Mouse (Mus musculus) ES-E14 (cell line): ENCODE data around the gene Gm27027. TPM values are rescaled to one million over a fixed set of nuclear protein-coding genes. Genes with fewer than 3 reads are reported as not detected.

Experiments
- DNase-seq: peaks from one replicate; pipeline ENCODE4 v3.0.0-alpha.2; 2013; ENCODE audit warnings: low read depth, low spot score
- H3K27ac ChIP-seq: 2 replicates; pipeline ENCODE4 v1.5.1; 2012; ENCODE audit warnings: low read depth, mild to moderate bottlenecking, low read length, moderate library complexity, mixed read lengths; ENCODE audit not compliant: poor library complexity, insufficient read depth, severe bottlenecking
- H3K36me3 ChIP-seq: 2 replicates; pipeline ENCODE4 v1.6.1; 2012; ENCODE audit warnings: mild to moderate bottlenecking, low read length, moderate library complexity, mixed read lengths; ENCODE audit not compliant: control insufficient read depth, poor library complexity, insufficient read depth, severe bottlenecking
- H3K4me1 ChIP-seq, 2 experiments: fragments of 150-350 bp in 1 of 2; sonication (generic) in 1 of 2; 2 replicates each; pipeline ENCODE4 v1.6.1; 2012; ENCODE audit warnings: low read length in 2 of 2, mild to moderate bottlenecking in 1 of 2, mixed read lengths in 1 of 2; ENCODE audit not compliant: control insufficient read depth in 2 of 2, insufficient read depth in 2 of 2, poor library complexity in 1 of 2
- H3K4me3 ChIP-seq, 2 experiments: fragments of 150-350 bp in 1 of 2; sonication (generic) in 1 of 2; 2 replicates each; pipeline ENCODE4 v1.5.1; 2012; ENCODE audit warnings: low read length in 2 of 2, low read depth in 1 of 2, mild to moderate bottlenecking in 1 of 2, mixed read lengths in 1 of 2; ENCODE audit not compliant: insufficient read depth in 1 of 2, poor library complexity in 1 of 2, severe bottlenecking in 1 of 2
- H3K9ac ChIP-seq: 2 replicates; pipeline ENCODE4 v1.6.1; 2012; ENCODE audit warnings: low read depth, mild to moderate bottlenecking, low read length, mixed read lengths; ENCODE audit not compliant: poor library complexity, insufficient read depth, severe bottlenecking
- H3K9me3 ChIP-seq: fragments of 150-350 bp; sonication (generic); 2 replicates; pipeline ENCODE4 v1.6.1; 2012; ENCODE audit warnings: low read depth, mild to moderate bottlenecking, low read length; ENCODE audit not compliant: control insufficient read depth, insufficient read depth
- CHD2 ChIP-seq: IDR thresholded peaks from 2 replicates; pipeline ENCODE4 v1.6.1; 2014; ENCODE audit warnings: mild to moderate bottlenecking, low read depth, low read length, inconsistent platforms
- HCFC1 ChIP-seq: IDR thresholded peaks from 2 replicates; pipeline ENCODE4 v1.6.1; 2012; ENCODE audit warnings: low read length, inconsistent platforms, borderline replicate concordance; ENCODE audit not compliant: insufficient read depth
- MAFK ChIP-seq: IDR thresholded peaks from 2 replicates; pipeline ENCODE4 v1.6.1; 2014; ENCODE audit warnings: mild to moderate bottlenecking, low read depth, low read length, inconsistent platforms; ENCODE audit not compliant: insufficient read depth
- ZC3H11A ChIP-seq: IDR thresholded peaks from 2 replicates; pipeline ENCODE4 v1.6.1; 2012; ENCODE audit warnings: low read depth, mild to moderate bottlenecking, inconsistent platforms, low read length, borderline replicate concordance
- ZNF384 ChIP-seq: IDR thresholded peaks from 2 replicates; pipeline ENCODE4 v1.6.1; 2012; ENCODE audit warnings: low read depth, low read length, inconsistent platforms
- in situ Hi-C, 2 experiments: fragments of 600-800 bp; cut with MboI; formaldehyde crosslinking; loops; one replicate each; pipeline ENCODE4 v1.15.1; 2025; ENCODE audit warnings: low sequenced_read_pairs in 2 of 2, inconsistent platforms in 1 of 2; ENCODE audit not compliant: unreplicated experiment in 2 of 2
- total RNA-seq: library from RNA; depleted of rRNA; stranded (reverse); fragments of 300-350 nt; gene quantifications from 2 replicates; pipeline ENCODE4 v1.2.3, GENCODE M21; 2012

Gm27027 gene
- total RNA-seq, 1 experiment, result not detected

GRCm38 (mm10) chr2:93956908-93957784, 39.0 kb downstream of the Gm27027 start, which contains the start of gene Gm13889:
TSS of gene Gm13889 (minus strand) at chr2:93957201.
- no peak within 1 kb of the TSS for H3K27ac ChIP-seq
- no peak for TF ChIP-seq ZC3H11A
- no peak for TF ChIP-seq MAFK
- TF ChIP-seq ZNF384, result no peak
- no peak for TF ChIP-seq HCFC1
- no peak for TF ChIP-seq CHD2
- DNase-seq, result no peak

DNA sequence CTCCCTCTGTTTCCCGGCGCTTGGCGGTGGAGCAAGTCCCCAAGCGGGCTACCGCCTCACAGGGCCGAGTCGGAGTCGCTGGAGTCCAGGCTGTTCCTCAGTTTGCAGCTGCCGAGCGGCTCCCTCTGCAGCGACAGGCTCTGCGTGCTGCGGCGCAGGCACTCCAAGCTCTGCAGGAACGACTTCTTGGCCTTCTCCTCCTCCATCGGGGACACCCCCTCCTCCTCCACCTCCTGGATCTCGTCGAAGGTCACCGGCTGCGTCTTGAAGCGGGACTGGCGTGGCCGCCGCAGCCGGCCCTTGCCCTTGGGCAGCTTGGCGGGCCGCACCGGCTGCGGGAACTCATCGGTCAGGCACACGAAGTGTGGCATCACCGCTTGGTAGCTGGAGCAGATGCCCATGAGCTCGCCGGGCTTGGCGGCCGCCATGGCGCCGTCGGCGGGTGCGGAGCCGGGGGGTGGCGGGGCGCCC, 39.8 kb downstream of the Gm27027 start:
- no peaks in the 10 kb centered on the region for H3K9me3 ChIP-seq
- H3K27ac ChIP-seq, result no peak overlapping the region
- H3K36me3 ChIP-seq, result no peaks in the 10 kb centered on the region
- H3K4me3 ChIP-seq, result peak overlapping the region; percentile 52 to 53
- peaks cover 0 to 4% of the 10 kb centered on the region in 2 experiments; a peak in 2 of 4 replicates for H3K4me1 ChIP-seq
- DNase-seq, result no peak
- TF ChIP-seq ZNF384 (no peak), HCFC1 (no peak), CHD2 (no peak), ZC3H11A (no peak), MAFK (no peak)
- 0 out of 2 replicates have a peak overlapping the region, but pooled peaks have one; percentile 2 for H3K9ac ChIP-seq
- in situ Hi-C loops, result no loop called here

More at GRCm38 (mm10) chr2:93956908-93957784, 39.0 kb downstream of the Gm27027 start, which contains the start of gene Gm13889:
- Histone ChIP-seq H3K4me1 (peaks cover 0 to 4% of the 10 kb centered on the region in 2 experiments; a peak in 2 of 4 replicates), H3K9me3 (no peaks in the 10 kb centered on the region), H3K9ac (0 out of 2 replicates have a peak within 1 kb of the TSS, but pooled peaks have one; percentile 2), H3K4me3 (peak within 1 kb of the TSS; percentile 52 to 68), H3K36me3 (no peaks in the 10 kb centered on the region)
- in situ Hi-C loops, result no loop called here

GRCm38 (mm10) chr2:93955886-93956285, 40.3 kb downstream of the Gm27027 start:
- no peak overlapping the region for H3K27ac ChIP-seq
- no peaks in the 10 kb centered on the region for H3K9me3 ChIP-seq
- DNase-seq, result no peak
- no peak overlapping the region for H3K9ac ChIP-seq
- peaks cover 0 to 4% of the 10 kb centered on the region in 2 experiments; a peak in 2 of 4 replicates for H3K4me1 ChIP-seq
- peak overlapping the region; percentile 52 to 53 for H3K4me3 ChIP-seq
- H3K36me3 ChIP-seq, result no peaks in the 10 kb centered on the region
- in situ Hi-C loops, result no loop called here
- TF ChIP-seq CHD2 (no peak), ZNF384 (no peak), MAFK (no peak), ZC3H11A (no peak), HCFC1 (no peak)

DNA sequence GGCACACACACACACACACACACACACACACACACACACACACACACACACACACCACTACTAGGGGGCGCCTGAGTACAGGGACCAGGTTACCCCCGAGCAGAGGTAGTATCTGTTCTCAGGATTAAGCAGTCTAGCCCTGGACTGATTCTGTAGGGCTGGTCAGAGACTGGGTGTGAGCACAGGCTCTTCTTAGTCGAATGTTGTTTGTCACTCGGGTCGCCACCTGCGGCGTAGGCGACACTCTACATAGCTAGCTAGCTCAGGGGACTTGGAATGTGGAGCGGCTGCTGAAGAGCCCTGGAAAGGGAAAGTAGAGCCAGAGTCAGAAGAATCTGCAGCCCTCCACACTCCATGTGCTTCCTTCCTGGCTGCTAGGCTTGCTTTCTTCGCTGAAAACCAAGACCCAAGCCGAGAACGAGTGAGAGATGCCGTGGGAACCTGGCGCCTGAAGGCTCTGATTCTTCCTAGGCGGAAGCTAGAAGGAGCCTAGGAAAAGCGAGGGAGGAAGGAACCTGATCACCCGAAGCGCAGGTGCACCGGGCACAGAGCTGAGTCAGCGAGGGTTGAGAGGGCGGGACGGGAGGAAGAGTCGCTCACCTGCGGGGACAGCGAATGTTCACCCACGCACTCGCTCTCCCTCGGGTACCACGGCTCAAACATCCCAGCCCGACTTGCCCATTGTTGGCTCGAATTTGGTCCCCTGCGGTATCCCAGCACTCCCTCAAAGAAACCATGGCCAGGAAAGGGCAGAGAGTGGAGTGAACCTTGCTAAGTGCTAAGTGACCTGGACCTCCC, 41.2 kb downstream of the Gm27027 start:
- DNase-seq, result no peak
- TF ChIP-seq MAFK (peak; percentile 74), ZNF384 (no peak)
- no peaks in the 10 kb centered on the region for H3K36me3 ChIP-seq
- no peak overlapping the region for H3K27ac ChIP-seq
- peak overlapping the region; percentile 41 to 48 for H3K4me3 ChIP-seq
- no peaks in the 10 kb centered on the region for H3K9me3 ChIP-seq
- no peak overlapping the region for H3K9ac ChIP-seq
- peaks cover 0 to 4% of the 10 kb centered on the region in 2 experiments; a peak in 2 of 4 replicates for H3K4me1 ChIP-seq
- in situ Hi-C loops, result no loop called here
